Mouse (Mus musculus) ovary, adult 10 weeks (tissue): ENCODE data around the gene Eif5a2. TPM values are rescaled to one million over a fixed set of nuclear protein-coding genes. Genes with fewer than 3 reads are reported as not detected.

Source experiments
- polyA plus RNA-seq: library from polyadenylated mRNA; stranded (reverse); fragments of 350-450 nt; fragmentation: Illumina TruSeq; extraction: RNeasy Lipid Tissue Mini Kit (QIAGEN cat#74804); gene quantifications from one replicate; pipeline ENCODE4 v1.2.3, GENCODE M21; 2014

Eif5a2 gene
- 19.6 TPM for polyA plus RNA-seq

GRCm38 (mm10) chr3:28780994-28781393 lies at the start of gene Eif5a2:
Eif5a2 (plus strand) TSS chr3:28781276.

DNA sequence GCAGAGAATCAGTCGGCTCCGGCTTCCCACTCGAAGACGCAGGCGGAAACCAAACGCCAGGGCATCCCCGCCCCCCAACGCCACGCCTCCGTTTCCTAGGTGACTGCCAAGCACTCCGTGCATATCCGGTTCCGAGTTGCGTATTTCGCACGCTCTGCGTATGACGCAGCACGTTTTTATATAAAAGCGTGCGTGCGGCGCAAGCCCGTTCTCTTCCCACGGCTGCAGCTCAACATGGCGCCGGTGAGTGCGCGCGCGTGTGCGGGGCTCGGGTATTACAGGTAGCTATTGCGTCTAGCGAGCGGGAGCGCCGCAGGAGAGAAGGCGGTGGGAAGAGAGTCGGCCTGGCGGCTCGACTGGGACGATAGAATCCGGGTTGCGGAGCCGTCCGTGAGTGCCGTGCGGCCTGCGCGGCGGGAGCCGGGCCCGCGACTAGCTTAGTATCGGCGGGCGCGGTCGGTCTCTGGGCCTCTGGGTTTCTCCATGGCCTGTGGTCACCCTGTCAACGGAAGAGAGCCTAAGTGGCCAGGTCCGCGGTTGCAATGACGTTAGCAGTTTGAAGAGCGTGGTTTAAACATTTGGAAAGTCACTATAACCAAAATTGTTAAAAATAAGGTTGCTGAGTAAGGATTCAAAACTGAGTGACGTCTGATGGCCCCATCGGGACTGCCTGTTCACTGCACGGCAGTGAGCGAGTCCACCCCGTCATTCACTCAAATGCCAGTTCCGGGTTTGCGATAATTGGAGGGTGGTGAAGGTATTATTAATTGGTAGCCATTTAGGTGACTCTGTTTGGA lies 24.4 kb downstream of the Eif5a2 start, which contains the start of gene Rpl22l1:
Gene Rpl22l1 (plus strand): TSS at position 136 of the 797 bp plus-strand sequence.

Other genes with a start within 250 kb of the Eif5a2 start
- 0.57 TPM for gene Slc2a2, start 83.4 kb upstream of the Eif5a2 start, polyA plus RNA-seq
- gene Rpl22l1, start 24.2 kb downstream of the Eif5a2 start, polyA plus RNA-seq: 766 TPM
- gene Gm1527, start 111.3 kb downstream of the Eif5a2 start, polyA plus RNA-seq: not detected